Mouse (Mus musculus) lung, postnatal 10 days (tissue): ENCODE measurements at regions not wholly inside any gene's neighbourhood (a gene's known extent, or its start where the extent isn't known, plus 50 kb on each side); places are given as distances from the start of the nearest gene placed in this dataset.

Source experiments
- DNase-seq: peaks from one replicate; pipeline ENCODE4 v3.0.0; 2021

- no peak for DNase-seq
Observed at GRCm38 (mm10) chr13:71874986-71875385, 88.5 kb downstream of the Irx1 start.

- no peak for DNase-seq
Observed at GRCm38 (mm10) chr13:71868763-71869162, 94.8 kb downstream of the Irx1 start.

- DNase-seq = no peak
Observed at GRCm38 (mm10) chr13:71853426-71854025, 110.0 kb downstream of the Irx1 start.

- DNase-seq = no peak
Observed at GRCm38 (mm10) chr13:71804032-71804958, 159.2 kb downstream of the Irx1 start.

- DNase-seq = no peak
Observed at GRCm38 (mm10) chr13:71798288-71798687, 165.2 kb downstream of the Irx1 start.

GRCm38 (mm10) chr13:71784740-71785139 lies 178.8 kb downstream of the Irx1 start:
- DNase-seq = peak; percentile 4

GRCm38 (mm10) chr13:71747003-71747965 lies 216.2 kb downstream of the Irx1 start:
- DNase-seq = no peak

- no peak for DNase-seq
Observed at GRCm38 (mm10) chr13:71746534-71746933, 217.0 kb downstream of the Irx1 start.

- DNase-seq = peak; percentile 13
Observed at GRCm38 (mm10) chr13:71736821-71737345, 226.6 kb downstream of the Irx1 start.

GRCm38 (mm10) chr13:71734261-71734660 lies 229.3 kb downstream of the Irx1 start:
- DNase-seq = peak; percentile 60

GRCm38 (mm10) chr13:71733360-71733759 lies 230.2 kb downstream of the Irx1 start:
- no peak for DNase-seq

GRCm38 (mm10) chr13:71732903-71733302 lies 230.6 kb downstream of the Irx1 start:
- DNase-seq = no peak

- DNase-seq = no peak
Observed at GRCm38 (mm10) chr13:71690069-71690817, 273.3 kb downstream of the Irx1 start.

- DNase-seq = no peak
Observed at GRCm38 (mm10) chr13:71689187-71689586, 274.3 kb downstream of the Irx1 start.

- no peak for DNase-seq
Observed at GRCm38 (mm10) chr13:71676081-71676624, 287.4 kb downstream of the Irx1 start.

- peak; percentile 49 for DNase-seq
Observed at GRCm38 (mm10) chr13:71669956-71670739, 293.4 kb downstream of the Irx1 start.

- no peak for DNase-seq
Observed at GRCm38 (mm10) chr13:71668256-71668655, 295.3 kb downstream of the Irx1 start.

- DNase-seq = no peak
Observed at GRCm38 (mm10) chr13:71665221-71665916, 298.2 kb downstream of the Irx1 start.

GRCm38 (mm10) chr13:71657898-71658297 lies 305.6 kb downstream of the Irx1 start:
- no peak for DNase-seq

GRCm38 (mm10) chr13:71653939-71654467 lies 309.5 kb downstream of the Irx1 start:
- DNase-seq = no peak
